Mouse (Mus musculus) limb, embryonic 14.5 days (tissue): ENCODE data around the gene Six5. TPM values are rescaled to one million over a fixed set of nuclear protein-coding genes. Genes with fewer than 3 reads are reported as not detected.

Experiments
- ATAC-seq: fragments of 200-750 bp; cut with Nextera tagmentation; 2 replicates; pipeline ENCODE4 v1.8.0; 2017; ENCODE audit warnings: low read depth, moderate number of reproducible peaks, moderate TSS enrichment; ENCODE audit not compliant: low FRiP score
- DNase-seq: peaks from one replicate; pipeline ENCODE4 v3.0.0-alpha.2; 2015; ENCODE audit warnings: low spot score
- H3K27ac ChIP-seq: fragments of 300-500 bp; sonication (generic); replicated peaks from 2 replicates; pipeline ENCODE4 v1.5.1; 2014; ENCODE audit warnings: low read depth, mild to moderate bottlenecking, low read length, moderate library complexity, mixed read lengths
- H3K27me3 ChIP-seq: fragments of 300-500 bp; sonication (generic); 2 replicates; pipeline ENCODE4 v1.6.1; 2014; ENCODE audit warnings: low read length, mixed read lengths; ENCODE audit not compliant: control insufficient read depth, insufficient read depth
- H3K36me3 ChIP-seq: fragments of 300-500 bp; sonication (generic); 2 replicates; pipeline ENCODE4 v1.6.1; 2014; ENCODE audit warnings: mild to moderate bottlenecking, low read length, moderate library complexity, mixed read lengths; ENCODE audit not compliant: control insufficient read depth, insufficient read depth
- H3K4me1 ChIP-seq: fragments of 300-500 bp; sonication (generic); 2 replicates; pipeline ENCODE4 v1.6.1; 2014; ENCODE audit warnings: antibody characterized with exemption, low read length, mixed read lengths; ENCODE audit not compliant: control insufficient read depth, insufficient read depth
- H3K4me2 ChIP-seq: fragments of 300-500 bp; sonication (generic); replicated peaks from 2 replicates; pipeline ENCODE4 v1.6.1; 2014; ENCODE audit warnings: low read depth, mild to moderate bottlenecking, low read length, moderate library complexity; ENCODE audit not compliant: severe bottlenecking
- H3K4me3 ChIP-seq: fragments of 300-500 bp; sonication (generic); replicated peaks from 2 replicates; pipeline ENCODE4 v1.5.1; 2014; ENCODE audit warnings: low read length
- H3K9ac ChIP-seq: fragments of 300-500 bp; sonication (generic); 2 replicates; pipeline ENCODE4 v1.6.1; 2014; ENCODE audit warnings: mild to moderate bottlenecking, low read depth, low read length, moderate library complexity; ENCODE audit not compliant: severe bottlenecking
- H3K9me3 ChIP-seq: fragments of 300-500 bp; sonication (generic); 2 replicates; pipeline ENCODE4 v1.6.1; 2016; ENCODE audit warnings: low read length; ENCODE audit not compliant: control insufficient read depth
- POLR2A ChIP-seq: fragments of 200-500 bp; IDR thresholded peaks from 2 replicates; pipeline ENCODE4 v1.8.0; 2012; ENCODE audit warnings: inconsistent platforms, mild to moderate bottlenecking, moderate library complexity, borderline replicate concordance; ENCODE audit not compliant: insufficient read depth, insufficient read length; ENCODE audit errors: extremely low read depth
- WGBS: fragments of 180-500 bp; shearing (Covaris S2); extraction: QIAGEN DNeasy Blood & Tissue Kit; methylation state at CpG from one replicate; pipeline ENCODE4 v1.1.7; 2014; 5-methylcytosine and 5-hydroxymethylcytosine counted together
- microRNA-seq: library from miRNA; unstranded; fragments of <30 nt; microRNA quantifications from one replicate; pipeline ENCODE4, GENCODE M21; 2016
- polyA plus RNA-seq, 2 experiments: library from polyadenylated mRNA; depleted of rRNA in 1 of 2; stranded (reverse) in 1 of 2; unstranded in 1 of 2; fragments of >200 nt; fragmentation: Nextera tagmentation in 1 of 2; extraction: Ambion mirVana in 1 of 2; gene quantifications; 2 replicates each; pipeline versions ENCODE4 v1.2.1 to v1.2.3; 2012 to 2014

Gene Six5
- polyA plus RNA-seq, 2 experiments, result 19.1 to 103 TPM

DNA sequence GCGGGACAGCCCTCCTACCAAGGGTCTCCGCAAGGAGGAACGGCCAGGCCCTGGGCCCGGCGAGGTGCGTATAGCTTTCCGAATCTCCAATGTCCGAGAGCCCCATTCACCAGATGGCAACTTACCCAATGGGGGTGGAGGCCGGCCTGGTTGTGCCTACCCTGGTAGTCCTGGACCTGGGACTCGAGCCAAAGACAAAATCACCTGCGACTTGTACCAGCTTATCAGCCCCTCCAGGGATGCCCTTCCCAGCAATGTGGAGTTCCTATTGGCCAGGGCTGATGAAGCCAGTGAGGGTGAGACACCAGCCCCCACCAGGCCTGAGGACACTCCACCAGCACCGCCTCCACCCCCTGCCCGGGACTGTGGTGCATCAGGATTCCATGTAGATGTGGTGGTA is 41.8 kb downstream of the Six5 start:
- TF ChIP-seq POLR2A, result no peak
- no peaks in the 10 kb centered on the region for H3K27me3 ChIP-seq
- DNase-seq (no peak), ATAC-seq (no peak)
- H3K9ac ChIP-seq, result no peak overlapping the region
- 97% methylated on average over 13 of the region's 13 CpGs for WGBS
- no peak overlapping the region for H3K4me2 ChIP-seq
- H3K36me3 ChIP-seq, result peaks cover 55% of the 10 kb centered on the region
- H3K4me3 ChIP-seq, result no peak overlapping the region
- peaks cover 5% of the 10 kb centered on the region; the same call in 1 of the 2 replicates for H3K4me1 ChIP-seq
- no peaks in the 10 kb centered on the region for H3K9me3 ChIP-seq
- H3K27ac ChIP-seq, result no peak overlapping the region

DNA sequence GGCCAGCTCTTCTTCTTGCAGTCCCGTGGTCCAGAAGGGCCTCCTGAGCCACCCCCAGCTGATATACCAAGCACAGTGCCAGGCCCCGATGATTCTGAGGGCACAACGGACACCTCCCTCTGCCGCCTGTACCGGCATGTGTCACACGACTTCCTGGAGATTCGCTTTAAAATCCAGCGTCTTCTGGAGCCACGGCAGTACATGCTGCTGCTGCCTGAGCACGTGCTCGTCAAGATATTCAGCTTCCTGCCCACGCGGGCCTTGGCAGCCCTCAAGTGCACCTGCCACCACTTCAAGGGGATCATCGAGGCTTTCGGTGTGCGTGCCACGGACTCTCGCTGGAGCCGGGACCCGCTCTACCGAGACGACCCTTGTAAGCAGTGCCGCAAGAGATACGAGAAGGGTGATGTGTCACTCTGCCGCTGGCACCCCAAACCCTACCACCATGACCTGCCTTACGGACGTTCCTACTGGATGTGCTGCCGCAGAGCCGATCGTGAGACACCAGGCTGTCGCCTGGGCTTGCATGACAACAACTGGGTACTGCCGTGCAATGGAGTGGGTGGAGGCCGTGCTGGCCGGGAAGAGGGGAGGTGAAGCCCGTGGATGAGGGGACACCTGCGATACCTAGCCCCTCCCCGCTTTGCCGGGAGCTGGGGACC is 42.4 kb downstream of the Six5 start:
- Histone ChIP-seq H3K27me3 (no peaks in the 10 kb centered on the region), H3K4me1 (peaks cover 3% of the 10 kb centered on the region; the same call in 1 of the 2 replicates), H3K4me3 (no peak overlapping the region), H3K27ac (no peak overlapping the region), H3K4me2 (no peak overlapping the region), H3K36me3 (peaks cover 57% of the 10 kb centered on the region), H3K9ac (no peak overlapping the region), H3K9me3 (no peaks in the 10 kb centered on the region)
- ATAC-seq (no peak), DNase-seq (no peak)
- WGBS, result 91% methylated on average over 38 of the region's 38 CpGs
- TF ChIP-seq POLR2A, result no peak

DNA sequence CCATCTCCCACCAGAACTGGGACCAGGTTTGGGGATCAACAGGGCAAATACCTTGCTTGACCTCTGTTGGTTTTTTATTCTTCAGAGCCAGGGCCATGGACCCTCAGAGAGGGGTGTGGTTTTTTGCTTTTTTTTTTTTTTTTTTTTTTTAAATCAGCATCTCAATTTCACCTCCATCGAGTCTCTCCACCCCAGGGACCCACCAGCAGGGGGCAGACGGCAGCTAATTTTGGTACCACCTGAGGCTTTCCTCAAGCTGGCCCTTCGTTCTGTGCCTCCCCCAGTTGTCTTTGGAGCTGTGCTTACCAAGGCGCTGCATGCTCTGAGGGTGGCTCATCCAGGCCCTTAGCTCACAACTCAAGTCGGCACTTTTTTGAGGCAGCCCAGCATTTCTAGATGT is 43.0 kb downstream of the Six5 start:
- Histone ChIP-seq H3K27ac (no peak overlapping the region), H3K4me3 (no peak overlapping the region), H3K9me3 (no peaks in the 10 kb centered on the region), H3K4me2 (no peak overlapping the region), H3K9ac (no peak overlapping the region), H3K4me1 (no peaks in the 10 kb centered on the region), H3K36me3 (peaks cover 57% of the 10 kb centered on the region), H3K27me3 (no peaks in the 10 kb centered on the region)
- TF ChIP-seq POLR2A, result no peak
- 53% methylated on average over 5 of the region's 5 CpGs for WGBS
- ATAC-seq (peak; percentile 8; the same call in 1 of the 2 replicates), DNase-seq (no peak)

DNA sequence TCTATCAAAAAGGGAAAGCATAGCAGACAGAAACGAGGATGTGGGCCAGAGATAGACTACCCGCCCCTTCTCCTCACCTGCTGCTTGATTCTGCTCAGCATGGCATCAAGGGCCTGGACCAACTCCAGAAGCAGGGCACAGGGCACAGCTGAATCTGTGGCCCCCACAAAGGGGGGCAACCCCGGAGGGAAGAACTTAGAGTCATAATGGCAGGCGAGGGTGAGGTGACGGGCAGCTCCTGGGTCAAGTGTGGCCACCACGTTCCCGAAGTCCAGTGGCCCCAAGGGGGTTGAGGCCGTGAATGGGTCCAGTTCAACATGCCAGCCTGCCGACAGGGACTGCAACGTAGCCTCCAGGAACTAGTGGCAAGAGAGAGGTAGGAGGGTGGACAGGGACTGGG is 52.4 kb downstream of the Six5 start:
- no peak for ATAC-seq
- Histone ChIP-seq H3K9ac (no peak overlapping the region), H3K4me1 (peaks cover 13% of the 10 kb centered on the region), H3K4me2 (no peak overlapping the region), H3K4me3 (no peak overlapping the region), H3K9me3 (no peaks in the 10 kb centered on the region), H3K27me3 (no peaks in the 10 kb centered on the region), H3K36me3 (peaks cover 18% of the 10 kb centered on the region), H3K27ac (no peak overlapping the region)
- WGBS, result 87% methylated on average over 10 of the region's 10 CpGs
- no peak for TF ChIP-seq POLR2A
- DNase-seq, result no peak

DNA sequence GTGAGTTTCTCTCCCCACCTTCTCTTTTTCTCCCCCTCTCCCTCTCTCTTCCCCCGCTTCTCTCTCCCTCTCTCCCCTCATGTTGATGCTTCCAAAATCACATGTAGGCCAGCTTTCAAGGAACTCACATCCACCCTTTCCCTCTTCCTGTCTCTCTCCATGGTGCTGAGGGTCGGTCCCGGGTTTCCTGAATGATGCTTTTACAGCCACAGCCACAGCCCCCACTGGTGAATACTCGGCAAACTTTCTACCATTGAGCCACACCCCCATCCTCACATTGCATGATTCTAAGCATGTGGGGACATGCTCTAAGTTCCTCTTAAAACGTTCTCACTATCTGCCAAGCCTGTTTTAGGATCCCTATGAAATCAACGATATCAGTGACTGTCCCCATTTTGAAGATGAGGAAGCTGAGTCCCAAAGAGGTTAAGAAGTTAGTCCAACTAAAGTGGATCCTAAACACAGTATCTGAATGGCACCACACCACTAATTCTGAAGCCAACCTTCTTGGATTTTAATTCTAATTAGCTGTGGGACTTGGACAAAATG is 53.2 kb downstream of the Six5 start:
- Histone ChIP-seq H3K9ac (no peak overlapping the region), H3K36me3 (peaks cover 23% of the 10 kb centered on the region), H3K4me3 (no peak overlapping the region), H3K4me2 (no peak overlapping the region), H3K27ac (no peak overlapping the region), H3K27me3 (no peaks in the 10 kb centered on the region), H3K9me3 (no peaks in the 10 kb centered on the region), H3K4me1 (peaks cover 13% of the 10 kb centered on the region)
- DNase-seq (no peak), ATAC-seq (no peak)
- no peak for TF ChIP-seq POLR2A
- 36% methylated on average over 6 of the region's 6 CpGs for WGBS

Small RNAs within 50 kb of the gene (microRNA-seq; reads per million reads assigned to microRNA genes)
- not detected for gene Mir3100

Other genes starting within 250 kb of the Six5 start
- 0.60 and 1.9 TPM in 2 replicates for gene Pglyrp1, start 223.3 kb upstream of the Six5 start, polyA plus RNA-seq (2012; rRNA removed)
- 1.3 and 1.9 TPM in 2 replicates for gene Pglyrp1, start 223.3 kb upstream of the Six5 start, polyA plus RNA-seq (2014; fragmentation: Nextera tagmentation; extraction: Ambion mirVana)
- 46.7 and 50.1 TPM in 2 replicates for gene Ccdc61, start 184.2 kb upstream of the Six5 start, polyA plus RNA-seq (2012; rRNA removed)
- 23.9 and 29.0 TPM in 2 replicates for gene Ccdc61, start 184.2 kb upstream of the Six5 start, polyA plus RNA-seq (2014; fragmentation: Nextera tagmentation; extraction: Ambion mirVana)
- 1.3 TPM in 2 replicates for gene Nova2, start 168.7 kb upstream of the Six5 start, polyA plus RNA-seq (2012; rRNA removed)
- gene Nova2, start 168.7 kb upstream of the Six5 start, polyA plus RNA-seq (2014; fragmentation: Nextera tagmentation; extraction: Ambion mirVana), result 0.37 and 0.57 TPM in 2 replicates
- gene Nanos2, start 107.2 kb upstream of the Six5 start, polyA plus RNA-seq (2012; rRNA removed), result 0.06 TPM in 1 of 2 replicates, not detected in the other
- not detected in 2 replicates for gene Nanos2, start 107.2 kb upstream of the Six5 start, polyA plus RNA-seq (2014; fragmentation: Nextera tagmentation; extraction: Ambion mirVana)
- gene Mypop, start 103.3 kb upstream of the Six5 start, polyA plus RNA-seq (2012; rRNA removed), result 13.6 and 19.3 TPM in 2 replicates
- 5.3 and 5.7 TPM in 2 replicates for gene Mypop, start 103.3 kb upstream of the Six5 start, polyA plus RNA-seq (2014; fragmentation: Nextera tagmentation; extraction: Ambion mirVana)
- gene Irf2bp1, start 90.5 kb upstream of the Six5 start, polyA plus RNA-seq (2012; rRNA removed), result 36.1 and 46.8 TPM in 2 replicates
- 34.2 and 37.3 TPM in 2 replicates for gene Irf2bp1, start 90.5 kb upstream of the Six5 start, polyA plus RNA-seq (2014; fragmentation: Nextera tagmentation; extraction: Ambion mirVana)
- 5.3 and 6.7 TPM in 2 replicates for gene Foxa3, start 71.1 kb upstream of the Six5 start, polyA plus RNA-seq (2012; rRNA removed)
- gene Foxa3, start 71.1 kb upstream of the Six5 start, polyA plus RNA-seq (2014; fragmentation: Nextera tagmentation; extraction: Ambion mirVana), result 3.1 and 3.2 TPM in 2 replicates
- gene Sympk, start 70.2 kb upstream of the Six5 start, polyA plus RNA-seq (2012; rRNA removed), result 97.0 and 113 TPM in 2 replicates
- 23.0 and 27.5 TPM in 2 replicates for gene Sympk, start 70.2 kb upstream of the Six5 start, polyA plus RNA-seq (2014; fragmentation: Nextera tagmentation; extraction: Ambion mirVana)
- 0.04 and 0.12 TPM in 2 replicates for gene Rsph6a, start 39.9 kb upstream of the Six5 start, polyA plus RNA-seq (2012; rRNA removed)
- not detected in 2 replicates for gene Rsph6a, start 39.9 kb upstream of the Six5 start, polyA plus RNA-seq (2014; fragmentation: Nextera tagmentation; extraction: Ambion mirVana)
- 126 and 167 TPM in 2 replicates for gene Dmwd, start 18.4 kb upstream of the Six5 start, polyA plus RNA-seq (2012; rRNA removed)
- 21.8 and 26.5 TPM in 2 replicates for gene Dmwd, start 18.4 kb upstream of the Six5 start, polyA plus RNA-seq (2014; fragmentation: Nextera tagmentation; extraction: Ambion mirVana)
- gene Dmpk, start 10.7 kb upstream of the Six5 start, polyA plus RNA-seq (2012; rRNA removed), result 143 and 177 TPM in 2 replicates
- gene Dmpk, start 10.7 kb upstream of the Six5 start, polyA plus RNA-seq (2014; fragmentation: Nextera tagmentation; extraction: Ambion mirVana), result 33.1 and 37.1 TPM in 2 replicates
- 7.0 and 7.7 TPM in 2 replicates for gene Gm4969, start 23.8 kb downstream of the Six5 start, polyA plus RNA-seq (2012; rRNA removed)
- gene Gm4969, start 23.8 kb downstream of the Six5 start, polyA plus RNA-seq (2014; fragmentation: Nextera tagmentation; extraction: Ambion mirVana), result 2.5 and 4.0 TPM in 2 replicates
- 10.6 and 14.6 TPM in 2 replicates for gene Fbxo46, start 25.3 kb downstream of the Six5 start, polyA plus RNA-seq (2012; rRNA removed)
- gene Fbxo46, start 25.3 kb downstream of the Six5 start, polyA plus RNA-seq (2014; fragmentation: Nextera tagmentation; extraction: Ambion mirVana), result 9.9 and 11.2 TPM in 2 replicates
- gene Qpctl, start 54.7 kb downstream of the Six5 start, polyA plus RNA-seq (2012; rRNA removed), result 13.2 and 15.6 TPM in 2 replicates
- 11.1 and 12.1 TPM in 2 replicates for gene Qpctl, start 54.7 kb downstream of the Six5 start, polyA plus RNA-seq (2014; fragmentation: Nextera tagmentation; extraction: Ambion mirVana)
- gene Snrpd2, start 55.1 kb downstream of the Six5 start, polyA plus RNA-seq (2012; rRNA removed), result 71.9 and 151 TPM in 2 replicates
- 130 and 143 TPM in 2 replicates for gene Snrpd2, start 55.1 kb downstream of the Six5 start, polyA plus RNA-seq (2014; fragmentation: Nextera tagmentation; extraction: Ambion mirVana)
- 1.1 and 1.4 TPM in 2 replicates for gene Gipr, start 71.5 kb downstream of the Six5 start, polyA plus RNA-seq (2012; rRNA removed)
- gene Gipr, start 71.5 kb downstream of the Six5 start, polyA plus RNA-seq (2014; fragmentation: Nextera tagmentation; extraction: Ambion mirVana), result 0.32 TPM in 1 of 2 replicates, not detected in the other
- gene Eml2, start 81.8 kb downstream of the Six5 start, polyA plus RNA-seq (2012; rRNA removed), result 38.5 and 49.9 TPM in 2 replicates
- gene Eml2, start 81.8 kb downstream of the Six5 start, polyA plus RNA-seq (2014; fragmentation: Nextera tagmentation; extraction: Ambion mirVana), result 1.5 and 3.6 TPM in 2 replicates
- 9.2 and 15.5 TPM in 2 replicates for gene Gpr4, start 117.9 kb downstream of the Six5 start, polyA plus RNA-seq (2012; rRNA removed)
- gene Gpr4, start 117.9 kb downstream of the Six5 start, polyA plus RNA-seq (2014; fragmentation: Nextera tagmentation; extraction: Ambion mirVana), result 4.0 and 4.4 TPM in 2 replicates
- gene Opa3, start 133.7 kb downstream of the Six5 start, polyA plus RNA-seq (2012; rRNA removed), result 19.6 and 23.6 TPM in 2 replicates
- 27.5 and 31.7 TPM in 2 replicates for gene Opa3, start 133.7 kb downstream of the Six5 start, polyA plus RNA-seq (2014; fragmentation: Nextera tagmentation; extraction: Ambion mirVana)
- 126 and 169 TPM in 2 replicates for gene Vasp, start 177.2 kb downstream of the Six5 start, polyA plus RNA-seq (2012; rRNA removed)
- 66.7 and 67.0 TPM in 2 replicates for gene Vasp, start 177.2 kb downstream of the Six5 start, polyA plus RNA-seq (2014; fragmentation: Nextera tagmentation; extraction: Ambion mirVana)
- not detected in 2 replicates for gene Ppm1n, start 185.5 kb downstream of the Six5 start, polyA plus RNA-seq (2012; rRNA removed)
- gene Ppm1n, start 185.5 kb downstream of the Six5 start, polyA plus RNA-seq (2014; fragmentation: Nextera tagmentation; extraction: Ambion mirVana), result not detected in 2 replicates
- 44.3 and 59.4 TPM in 2 replicates for gene Rtn2, start 188.0 kb downstream of the Six5 start, polyA plus RNA-seq (2012; rRNA removed)
- 22.5 and 30.6 TPM in 2 replicates for gene Rtn2, start 188.0 kb downstream of the Six5 start, polyA plus RNA-seq (2014; fragmentation: Nextera tagmentation; extraction: Ambion mirVana)
- gene Fosb, start 215.5 kb downstream of the Six5 start, polyA plus RNA-seq (2012; rRNA removed), result 0.69 and 0.88 TPM in 2 replicates
- 0.14 and 0.28 TPM in 2 replicates for gene Fosb, start 215.5 kb downstream of the Six5 start, polyA plus RNA-seq (2014; fragmentation: Nextera tagmentation; extraction: Ambion mirVana)